Mouse (Mus musculus): Measurements from ENCODE around the gene Ciita.

DNA sequence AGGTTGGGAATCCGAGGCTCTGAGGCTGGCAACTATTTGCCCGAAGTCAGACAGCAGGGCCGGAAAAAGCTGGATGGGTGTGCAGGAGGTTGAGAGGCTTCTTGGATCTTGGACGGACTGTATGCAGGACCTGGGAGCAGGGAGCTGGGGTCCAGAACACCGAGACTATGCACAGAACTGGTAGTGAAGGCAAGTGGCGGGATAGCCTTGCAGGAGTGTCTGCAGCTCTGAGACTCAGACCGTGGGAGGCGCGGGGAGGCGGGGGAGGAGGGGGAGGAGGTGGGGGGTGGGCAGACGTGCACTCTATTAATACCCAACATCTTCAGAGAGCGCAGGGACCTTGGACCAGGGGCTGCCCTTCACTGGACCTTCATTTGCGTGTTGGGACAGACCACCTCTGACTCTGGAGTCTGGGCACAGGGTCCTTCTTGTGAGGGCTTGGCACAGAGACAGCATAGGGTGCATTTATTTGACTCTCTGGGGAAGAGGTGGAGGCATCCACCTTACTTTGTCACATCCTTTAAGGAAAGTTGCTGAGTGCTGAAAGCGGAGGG is 10.1 kb downstream of the Ciita start:
- TF ChIP-seq GATA1 (IDR thresholded peaks at IDR 0.05; ENCODE audit: borderline replicate concordance, low read length) (no peak), FLI1 (IDR thresholded peaks at IDR 0.05; ENCODE audit: low read length) (no peak)
